Mouse (Mus musculus) megakaryocyte-erythroid progenitor cell, adult 5-6 weeks (primary cell): ENCODE measurements around the gene Ciao2b. TPM values are rescaled to one million over a fixed set of nuclear protein-coding genes. Genes with fewer than 3 reads are reported as not detected.
"Not testable (repeated sequence)": the region's sequence is repeated elsewhere in the genome, so short reads cannot be mapped to it uniquely, and the experiment has no call there.

Experiments used
- ATAC-seq: replicated peaks from 2 replicates; pipeline ENCODE4 v1.8.0; 2016; ENCODE audit warnings: mild to moderate bottlenecking, inconsistent platforms; ENCODE audit not compliant: severe bottlenecking, poor library complexity, low FRiP score, low TSS enrichment
- total RNA-seq, 2 experiments: library from RNA; stranded (forward) in 1 of 2; stranded (reverse) in 1 of 2; fragments of 200-1000, 215-1000 nt in 1 of 2; fragments of >200 nt in 1 of 2; fragmentation: Nextera tagmentation in 1 of 2; gene quantifications; 2 replicates each; pipeline ENCODE4 v1.2.3; 2014 to 2017

Gene Ciao2b
- total RNA-seq (2014; fragmentation: Nextera tagmentation) (51.5 and 66.1 TPM in 2 replicates), total RNA-seq (2017) (26.4 and 27.7 TPM in 2 replicates)

DNA sequence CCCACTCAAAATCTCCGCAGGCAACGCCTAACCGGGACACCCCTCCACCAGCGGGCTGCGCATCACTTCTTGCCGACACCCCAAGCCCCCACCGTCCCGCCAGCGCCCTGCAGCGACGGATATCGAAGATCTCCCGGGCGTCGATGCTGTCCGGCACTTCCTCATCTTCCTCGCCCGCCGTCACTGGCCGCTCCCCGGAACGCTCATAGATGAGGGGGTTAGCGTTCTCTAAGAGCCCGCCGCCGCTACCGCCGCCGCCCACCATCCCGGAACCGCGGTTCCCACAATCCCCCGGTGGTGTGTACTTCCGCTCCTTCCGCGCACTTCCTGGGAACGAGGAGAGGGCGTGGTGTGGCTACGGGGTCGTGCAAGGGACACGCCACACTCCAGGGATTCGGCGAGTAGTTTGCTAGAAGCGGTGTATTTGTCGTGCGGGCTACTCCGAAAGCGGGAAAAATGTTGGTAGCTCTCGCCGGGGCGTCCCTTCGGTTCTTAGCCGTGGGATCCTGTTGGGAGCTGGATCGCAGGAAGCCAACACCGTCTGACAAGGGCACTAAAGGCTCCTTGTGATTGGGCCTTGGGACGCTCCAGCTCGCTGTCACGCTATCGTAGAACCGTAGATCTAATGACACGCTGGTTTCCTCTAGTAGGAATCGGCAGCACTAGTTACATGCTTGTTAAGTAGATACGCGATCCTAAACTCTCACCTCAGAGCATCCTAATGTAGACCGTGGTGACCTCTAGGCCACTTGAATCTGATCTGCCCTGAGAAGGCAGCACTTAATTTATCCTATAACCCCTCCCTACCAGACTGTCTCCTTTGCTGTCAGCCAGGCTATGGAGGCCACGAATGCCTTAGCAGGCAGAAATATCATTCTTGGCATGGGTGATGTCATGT, at the start of gene Ciao2b:
TSS of gene Ciao2b (minus strand) at position 540 of the 898 bp plus-strand sequence.
- ATAC-seq, result peak; percentile 91

DNA sequence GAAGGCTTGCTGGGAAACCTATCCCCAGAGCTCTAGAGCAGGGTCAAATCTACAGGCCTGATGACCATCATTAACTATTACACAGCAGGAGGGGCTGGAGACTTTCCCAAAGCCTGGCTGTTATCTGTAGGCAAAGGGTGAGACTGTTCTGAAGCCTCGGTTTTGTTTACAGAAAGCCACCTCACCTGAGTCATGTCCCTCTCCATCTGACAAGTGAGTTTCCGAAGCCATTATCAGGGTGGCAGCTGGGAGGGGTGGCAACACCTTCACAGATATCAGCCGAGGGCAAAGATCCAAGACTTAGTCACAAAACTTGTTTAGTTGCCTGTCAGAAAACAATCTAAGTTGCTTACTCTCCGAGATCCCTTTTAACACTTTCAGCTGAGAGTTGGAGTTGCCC, 46.7 kb upstream of the Ciao2b start:
- no peak for ATAC-seq

GRCm38 (mm10) chr8:104655614-104656013, 13.8 kb upstream of the Ciao2b start:
- no peak for ATAC-seq

DNA sequence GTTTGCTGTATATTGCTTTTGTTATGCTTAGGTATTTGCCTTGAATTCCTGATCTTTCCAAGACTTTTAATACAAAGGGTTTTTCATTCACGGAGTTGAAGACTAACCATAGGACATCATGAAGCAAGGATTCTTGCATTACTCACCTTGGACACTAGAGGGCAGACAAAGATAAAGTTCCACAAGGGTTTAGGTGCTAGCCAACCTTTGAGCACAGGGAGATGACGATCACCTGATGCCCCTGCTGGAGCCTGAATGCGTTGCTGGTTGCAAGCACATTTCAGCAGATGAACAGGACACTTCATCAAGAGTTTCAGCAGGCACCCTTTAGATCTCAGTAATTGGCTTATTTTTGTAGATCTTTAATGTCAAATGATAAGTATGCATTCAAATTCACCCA, 13.2 kb upstream of the Ciao2b start:
- ATAC-seq, result peak; percentile 100

- ATAC-seq, result not testable (repeated sequence)
These were observed 2.4 kb upstream of the Ciao2b start for GRCm38 (mm10) chr8:104644187-104644586.

GRCm38 (mm10) chr8:104642324-104642654, 524 bp upstream of the Ciao2b start:
- no peak for ATAC-seq

- 0 out of 2 replicates have a peak, but pooled peaks have one; percentile 11 for ATAC-seq
These were observed 864 bp downstream of the Ciao2b start for GRCm38 (mm10) chr8:104640831-104641370.

DNA sequence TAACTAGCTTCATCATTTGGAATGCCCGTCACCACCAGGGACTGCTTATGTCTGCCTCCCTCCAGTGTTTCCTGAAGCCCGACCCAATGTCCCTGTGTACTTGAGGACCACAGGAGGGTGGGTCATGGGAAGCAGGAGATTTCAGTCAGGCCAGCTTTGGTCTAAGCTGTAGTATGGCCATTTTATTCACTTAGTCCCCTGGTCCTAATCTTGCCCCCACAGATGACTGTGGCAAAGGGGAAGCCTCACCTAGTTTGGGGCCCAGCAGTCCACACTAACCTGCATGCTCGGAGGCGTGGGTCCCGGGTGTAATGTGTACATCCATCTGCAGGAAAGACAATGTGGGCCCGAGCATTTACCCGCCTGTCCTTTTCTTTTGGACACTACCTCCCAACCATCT, 1.5 kb downstream of the Ciao2b start:
- no peak for ATAC-seq

GRCm38 (mm10) chr8:104638010-104638409, 3.8 kb downstream of the Ciao2b start:
- no peak for ATAC-seq

GRCm38 (mm10) chr8:104635004-104635710, 6.6 kb downstream of the Ciao2b start:
- no peak for ATAC-seq

DNA sequence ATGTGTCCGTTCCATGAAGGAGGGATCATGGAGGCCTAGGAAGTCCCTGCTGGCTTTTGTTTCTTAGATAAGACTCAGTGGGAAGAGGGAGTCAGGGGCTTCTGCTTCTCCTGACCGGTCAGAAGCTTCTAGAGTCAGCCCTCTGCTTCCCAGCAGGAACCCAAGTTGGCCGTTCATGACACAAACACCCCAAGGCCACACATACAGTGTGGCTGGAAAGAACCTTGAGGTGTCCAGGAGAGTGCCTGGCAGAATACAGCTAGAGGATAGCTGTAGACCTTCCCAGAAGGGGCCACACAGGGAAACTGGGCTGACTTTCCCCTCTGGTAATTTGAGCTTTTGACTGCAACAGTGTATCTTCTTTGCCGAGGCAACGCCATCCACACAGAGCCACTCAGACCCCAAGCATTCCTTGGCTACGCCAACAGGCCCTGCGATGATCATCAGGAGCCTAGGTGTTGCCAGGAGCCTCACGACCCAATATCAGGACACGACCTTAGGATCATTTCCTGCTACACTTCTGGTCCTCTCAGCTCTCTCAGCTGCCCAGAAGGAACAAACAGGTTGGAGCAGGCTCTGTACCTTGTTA, 8.5 kb downstream of the Ciao2b start:
- ATAC-seq, result no peak

GRCm38 (mm10) chr8:104632486-104632885, 9.3 kb downstream of the Ciao2b start:
- no peak for ATAC-seq

DNA sequence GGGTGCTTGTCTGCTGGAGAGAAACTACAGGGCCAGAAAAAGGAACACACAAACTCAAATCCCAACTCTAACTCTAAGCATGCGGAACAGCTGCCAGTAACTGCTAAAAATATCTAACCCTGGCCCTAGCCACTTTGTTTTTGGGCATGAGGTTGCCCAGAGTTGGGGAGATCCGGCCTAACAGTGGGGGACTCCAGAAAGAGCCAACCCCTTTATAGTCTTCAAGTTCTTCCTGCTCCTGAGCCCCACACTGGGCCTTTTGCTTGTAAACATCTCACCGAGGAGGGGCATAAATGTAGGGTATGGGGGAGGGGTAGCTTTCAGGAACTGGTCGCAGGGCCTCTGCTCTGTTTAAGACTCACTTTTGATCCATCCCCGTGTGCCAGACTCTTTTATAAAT, 9.8 kb downstream of the Ciao2b start:
- no peak for ATAC-seq

GRCm38 (mm10) chr8:104630981-104631663, 10.6 kb downstream of the Ciao2b start, which contains the start of gene Rrad:
Gene Rrad (minus strand): TSS chr8:104631327.
- ATAC-seq, result peak; percentile 20

GRCm38 (mm10) chr8:104630574-104630973, 11.2 kb downstream of the Ciao2b start:
- ATAC-seq, result peak; percentile 45

DNA sequence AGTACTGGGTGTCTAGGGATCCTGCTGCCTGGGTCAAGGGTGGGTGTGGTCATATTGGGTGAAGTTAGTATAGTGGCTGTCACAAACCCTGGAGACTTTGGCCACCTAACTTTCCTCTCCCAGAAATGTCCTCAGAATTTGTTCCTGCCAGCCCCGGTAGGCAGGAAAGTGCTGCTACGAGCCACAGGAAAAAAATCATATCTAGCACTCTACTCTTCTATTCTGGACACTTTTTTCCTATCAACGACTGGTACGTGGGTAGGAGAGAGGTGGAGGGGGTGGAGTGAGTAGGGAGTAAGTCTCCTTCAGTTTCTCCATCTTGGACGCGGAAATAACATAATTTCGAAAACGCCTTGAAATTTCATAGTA, 11.7 kb downstream of the Ciao2b start:
- ATAC-seq, result no peak

GRCm38 (mm10) chr8:104629306-104630110, 12.3 kb downstream of the Ciao2b start:
- ATAC-seq, result peak; percentile 82

GRCm38 (mm10) chr8:104628402-104628801, 13.4 kb downstream of the Ciao2b start:
- no peak for ATAC-seq
